Mouse (Mus musculus) heart, embryonic 11.5 days (tissue): ENCODE results near the gene Ablim1. TPM values are rescaled to one million over a fixed set of nuclear protein-coding genes. Genes with fewer than 3 reads are reported as not detected.
A peak's percentile ranks its signal among the peaks of the same experiment; 100 is the strongest.

Experiments
- ATAC-seq: fragments of 200-750 bp; cut with Nextera tagmentation; replicated peaks from 2 replicates; pipeline ENCODE4 v1.8.0; 2017; ENCODE audit warnings: moderate library complexity; ENCODE audit not compliant: insufficient number of reproducible peaks, low FRiP score, low TSS enrichment
- H3K27ac ChIP-seq: fragments of 300-500 bp; sonication (generic); 2 replicates; pipeline ENCODE4 v1.5.1; 2014; ENCODE audit warnings: mild to moderate bottlenecking, low read depth, low read length
- H3K27me3 ChIP-seq: fragments of 300-500 bp; sonication (generic); 2 replicates; pipeline ENCODE4 v1.6.1; 2014; ENCODE audit warnings: mild to moderate bottlenecking, low read length, mixed read lengths; ENCODE audit not compliant: control insufficient read depth, insufficient read depth
- H3K36me3 ChIP-seq: fragments of 300-500 bp; sonication (generic); 2 replicates; pipeline ENCODE4 v1.6.1; 2014; ENCODE audit warnings: mild to moderate bottlenecking, low read length, moderate library complexity, mixed read lengths; ENCODE audit not compliant: control insufficient read depth, insufficient read depth
- H3K4me1 ChIP-seq: fragments of 300-500 bp; sonication (generic); 2 replicates; pipeline ENCODE4 v1.6.1; 2014; ENCODE audit warnings: low read length; ENCODE audit not compliant: control insufficient read depth, insufficient read depth
- H3K4me2 ChIP-seq: fragments of 300-500 bp; sonication (generic); 2 replicates; pipeline ENCODE4 v1.6.1; 2014; ENCODE audit warnings: mild to moderate bottlenecking, moderate library complexity
- H3K4me3 ChIP-seq: fragments of 300-500 bp; sonication (generic); 2 replicates; pipeline ENCODE4 v1.5.1; 2014; ENCODE audit warnings: low read depth, low read length
- H3K9ac ChIP-seq: fragments of 300-500 bp; sonication (generic); 2 replicates; pipeline ENCODE4 v1.6.1; 2014; ENCODE audit warnings: mild to moderate bottlenecking, low read depth, low read length, moderate library complexity
- H3K9me3 ChIP-seq: fragments of 300-500 bp; sonication (generic); replicated peaks from 2 replicates; pipeline ENCODE4 v1.6.1; 2016; ENCODE audit warnings: low read length; ENCODE audit not compliant: control insufficient read depth
- WGBS: fragments of 180-500 bp; shearing (Covaris S2); extraction: QIAGEN DNeasy Blood & Tissue Kit; methylation state at CpG from one replicate; pipeline ENCODE4 v1.1.7; 2014; ENCODE audit not compliant: insufficient replicate concordance; 5-methylcytosine and 5-hydroxymethylcytosine counted together
- polyA plus RNA-seq: library from polyadenylated mRNA; unstranded; fragments of >200 nt; fragmentation: Nextera tagmentation; extraction: Ambion mirVana; gene quantifications from 2 replicates; pipeline ENCODE4 v1.2.1, GENCODE M21; 2014

Gene Ablim1
- polyA plus RNA-seq, 1 experiment from 2014 or later, result 45.8 TPM

DNA sequence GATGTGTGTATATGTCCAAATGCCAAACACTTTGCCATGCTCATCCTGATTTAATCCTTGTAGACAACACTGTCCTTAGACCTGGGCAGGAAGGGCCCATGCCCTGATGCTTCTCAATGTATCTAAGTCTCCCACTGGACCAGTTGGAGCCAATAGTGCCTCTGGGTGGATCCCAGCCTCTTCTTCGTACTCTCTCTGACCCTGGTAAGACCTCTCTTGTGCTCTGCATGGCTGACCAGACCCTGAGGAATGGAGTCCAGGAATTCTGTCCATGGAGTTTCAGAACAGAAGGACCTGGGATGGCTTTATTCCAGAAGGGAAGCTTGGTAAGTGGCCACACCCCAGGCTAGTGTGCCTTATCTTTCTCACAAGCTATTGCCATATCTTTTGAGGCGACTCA is 102.3 kb downstream of the Ablim1 start:
- peaks cover 26% of the 10 kb centered on the region for H3K4me1 ChIP-seq

DNA sequence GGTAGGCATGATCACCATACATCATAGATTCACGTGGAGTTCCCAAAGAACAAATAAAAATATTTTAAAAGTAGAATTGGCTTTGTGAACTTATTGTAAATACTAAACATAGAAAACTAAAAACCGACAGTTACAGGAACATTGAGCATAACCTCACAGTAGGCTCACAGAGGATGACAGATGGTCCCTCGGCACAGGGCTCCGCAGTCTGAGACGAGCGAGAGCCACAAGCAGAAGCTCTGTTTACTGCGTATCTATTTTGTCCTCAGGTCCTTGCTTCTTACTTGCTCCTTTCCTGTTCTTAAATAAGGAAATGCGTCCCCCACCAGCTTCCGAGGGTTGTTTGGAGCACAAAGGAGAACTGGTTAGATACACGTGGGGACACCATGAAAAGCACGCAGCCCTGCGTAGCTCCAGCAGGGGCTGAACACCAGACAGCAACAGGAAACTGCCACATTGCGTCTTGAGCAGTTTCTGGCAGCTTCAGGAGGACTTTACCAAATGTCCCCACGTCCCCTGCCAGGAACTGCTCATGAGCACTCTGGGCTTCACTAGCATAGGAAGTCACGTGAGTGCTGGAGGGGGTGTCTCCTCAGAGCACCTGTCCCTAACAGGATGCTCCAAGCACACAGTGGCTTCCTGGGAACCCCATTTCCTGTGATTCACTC is 103.1 kb downstream of the Ablim1 start:
- Histone ChIP-seq H3K9me3 (no peaks in the 10 kb centered on the region), H3K4me1 (peaks cover 31% of the 10 kb centered on the region), H3K27ac (no peak overlapping the region), H3K27me3 (no peaks in the 10 kb centered on the region), H3K4me3 (no peak overlapping the region), H3K9ac (no peak overlapping the region; the same call in 1 of the 2 replicates), H3K4me2 (no peak overlapping the region), H3K36me3 (no peaks in the 10 kb centered on the region)
- 65% methylated on average over 15 of the region's 15 CpGs for WGBS
- ATAC-seq, result no peak

More for the DNA sequence above, 102.3 kb downstream of the Ablim1 start:
- Histone ChIP-seq H3K27ac (no peak overlapping the region), H3K36me3 (no peaks in the 10 kb centered on the region), H3K9me3 (no peaks in the 10 kb centered on the region), H3K4me2 (no peak overlapping the region), H3K9ac (no peak overlapping the region), H3K4me3 (no peak overlapping the region), H3K27me3 (no peaks in the 10 kb centered on the region)
- ATAC-seq, result no peak
- 59% methylated on average over 2 of the region's 2 CpGs for WGBS

- H3K4me1 ChIP-seq, result peaks cover 34% of the 10 kb centered on the region
- H3K9me3 ChIP-seq, result no peaks in the 10 kb centered on the region
- no peak overlapping the region for H3K9ac ChIP-seq
- no peak overlapping the region for H3K4me3 ChIP-seq
- H3K36me3 ChIP-seq, result no peaks in the 10 kb centered on the region
- no peak for ATAC-seq
- WGBS, result 90% methylated on average over 2 of the region's 2 CpGs
- H3K27me3 ChIP-seq, result no peaks in the 10 kb centered on the region
- no peak overlapping the region for H3K27ac ChIP-seq
- no peak overlapping the region for H3K4me2 ChIP-seq
Observed at GRCm38 (mm10) chr19:57210924-57211323, 103.8 kb downstream of the Ablim1 start.

- Histone ChIP-seq H3K4me1 (peaks cover 65% of the 10 kb centered on the region), H3K4me3 (no peak overlapping the region), H3K27me3 (no peaks in the 10 kb centered on the region), H3K9me3 (no peaks in the 10 kb centered on the region), H3K4me2 (no peak overlapping the region), H3K27ac (no peak overlapping the region), H3K9ac (no peak overlapping the region), H3K36me3 (no peaks in the 10 kb centered on the region)
- no peak for ATAC-seq
- WGBS, result 60% methylated on average over 7 of the region's 7 CpGs
Observed at GRCm38 (mm10) chr19:57204101-57204500, 110.6 kb downstream of the Ablim1 start.

DNA sequence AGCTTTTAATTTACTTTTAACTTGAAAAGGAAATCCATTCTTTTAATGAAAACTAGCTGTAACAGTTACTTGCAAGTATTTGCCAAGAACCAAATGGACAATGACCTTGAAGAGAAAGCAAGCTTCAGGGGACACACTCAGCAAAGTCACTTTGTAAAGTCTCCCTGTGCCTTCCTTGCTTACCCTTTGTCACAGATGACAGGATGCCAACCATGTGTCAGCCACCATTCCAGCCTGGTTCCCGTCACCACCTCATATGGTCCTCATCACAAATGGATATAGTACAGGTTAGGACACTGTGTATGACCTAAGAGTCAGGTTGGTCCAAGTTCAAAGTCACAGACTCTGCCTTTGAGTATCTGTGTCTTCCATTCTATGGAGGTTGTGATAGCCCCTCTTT is 112.2 kb downstream of the Ablim1 start:
- H3K27me3 ChIP-seq, result no peaks in the 10 kb centered on the region
- peaks cover 68% of the 10 kb centered on the region for H3K4me1 ChIP-seq
- H3K27ac ChIP-seq, result no peak overlapping the region
- 66% methylated on average over 1 of the region's 1 CpGs for WGBS
- no peak for ATAC-seq
- H3K9ac ChIP-seq, result no peak overlapping the region
- no peak overlapping the region for H3K4me2 ChIP-seq
- H3K9me3 ChIP-seq, result no peaks in the 10 kb centered on the region
- H3K4me3 ChIP-seq, result no peak overlapping the region
- no peaks in the 10 kb centered on the region for H3K36me3 ChIP-seq

- Histone ChIP-seq H3K27ac (no peak overlapping the region; the same call in 1 of the 2 replicates), H3K36me3 (no peaks in the 10 kb centered on the region), H3K4me1 (peaks cover 64% of the 10 kb centered on the region)
Observed at GRCm38 (mm10) chr19:57201090-57201483, 113.6 kb downstream of the Ablim1 start.

DNA sequence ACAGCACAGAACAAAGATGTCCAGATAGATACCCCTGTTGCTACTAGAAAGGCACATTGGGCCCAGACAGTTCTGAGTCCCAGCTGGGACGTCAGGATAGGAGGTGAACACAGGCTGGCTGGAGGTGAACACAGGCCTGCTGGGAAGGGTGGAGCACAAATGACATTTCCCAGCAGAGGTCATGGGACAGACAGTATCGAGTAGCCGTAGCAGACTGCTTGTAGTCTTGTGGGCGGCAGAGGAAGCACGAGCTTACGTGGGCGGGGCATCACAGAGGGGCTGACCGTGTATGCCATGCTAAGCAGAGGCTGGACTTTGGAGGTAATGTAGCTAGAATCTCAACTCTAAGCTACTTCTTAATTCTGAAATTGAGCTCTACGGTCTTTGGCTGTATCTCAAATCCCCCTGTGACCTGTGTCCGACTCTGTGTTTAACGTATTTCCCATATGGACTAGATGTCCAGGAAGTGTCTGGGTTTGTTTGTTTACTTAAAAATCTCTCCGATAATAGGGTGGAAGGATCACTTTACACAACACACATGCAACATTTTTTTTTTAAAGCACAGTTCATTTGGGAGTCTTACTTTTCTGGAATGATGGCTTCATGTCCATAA is 114.1 kb downstream of the Ablim1 start:
- H3K4me2 ChIP-seq, result no peak overlapping the region
- H3K27me3 ChIP-seq, result no peaks in the 10 kb centered on the region; the same call in 1 of the 2 replicates
- H3K9me3 ChIP-seq, result no peaks in the 10 kb centered on the region
- ATAC-seq, result 0 out of 2 replicates have a peak, but pooled peaks have one; percentile 5
- no peak overlapping the region for H3K9ac ChIP-seq
- peak overlapping the region; percentile 82 for H3K27ac ChIP-seq
- WGBS, result 33% methylated on average over 12 of the region's 12 CpGs
- H3K4me3 ChIP-seq, result no peak overlapping the region
- no peaks in the 10 kb centered on the region for H3K36me3 ChIP-seq
- H3K4me1 ChIP-seq, result peaks cover 66% of the 10 kb centered on the region

More at GRCm38 (mm10) chr19:57201090-57201483, 113.6 kb downstream of the Ablim1 start:
- ATAC-seq, result no peak
- no peaks in the 10 kb centered on the region for H3K9me3 ChIP-seq
- 80% methylated on average over 8 of the region's 8 CpGs for WGBS
- H3K4me3 ChIP-seq, result no peak overlapping the region
- no peak overlapping the region for H3K9ac ChIP-seq
- H3K27me3 ChIP-seq, result no peaks in the 10 kb centered on the region; the same call in 1 of the 2 replicates
- no peak overlapping the region for H3K4me2 ChIP-seq

GRCm38 (mm10) chr19:57199361-57199760 is 115.4 kb downstream of the Ablim1 start:
- ATAC-seq, result no peak
- H3K9me3 ChIP-seq, result no peaks in the 10 kb centered on the region
- H3K36me3 ChIP-seq, result no peaks in the 10 kb centered on the region
- no peak overlapping the region for H3K4me3 ChIP-seq
- peak overlapping the region; percentile 45 for H3K4me2 ChIP-seq
- peaks cover 72% of the 10 kb centered on the region for H3K4me1 ChIP-seq
- H3K9ac ChIP-seq, result peak overlapping the region; percentile 58; the same call in 1 of the 2 replicates
- H3K27ac ChIP-seq, result peak overlapping the region; percentile 82
- 24% methylated on average over 6 of the region's 6 CpGs for WGBS
- no peaks in the 10 kb centered on the region; the same call in 1 of the 2 replicates for H3K27me3 ChIP-seq
